Mouse (Mus musculus): ENCODE measurements around the gene Swap70. TPM values are rescaled to one million over a fixed set of nuclear protein-coding genes. Genes with fewer than 3 reads are reported as not detected.

Swap70 gene
- polyA plus RNA-seq, 2 experiments, result 5.5 to 7.9 TPM

GRCm38 (mm10) chr7:110208341-110208740 is 13.2 kb upstream of the Swap70 start:
- no peak overlapping the region for H3K9ac ChIP-seq (replicated peaks)
- ATAC-seq (ENCODE audit: insufficient read depth) (no peak), DNase-seq (ENCODE audit: low read depth in 3 of 3, low spot score in 3 of 3) (no peak)
- H3K27ac ChIP-seq, result no peak overlapping the region
- H3K27me3 ChIP-seq (ENCODE audit: control insufficient read depth, insufficient read depth, low read length), result no peaks in the 10 kb centered on the region
- no peaks in the 10 kb centered on the region for H3K9me3 ChIP-seq (ENCODE audit: control insufficient read depth, low read length)
- TF ChIP-seq EP300 (IDR thresholded peaks at IDR 0.05; ENCODE audit: low read depth), result no peak
- no peaks in the 10 kb centered on the region for H3K36me3 ChIP-seq (replicated peaks; ENCODE audit: control insufficient read depth, insufficient read depth, low read depth)
- no peak overlapping the region for H3K4me2 ChIP-seq (ENCODE audit: low read depth)
- peaks cover 0 to 11% of the 10 kb centered on the region in 2 experiments; a peak in 2 of 4 replicates for H3K4me1 ChIP-seq (replicated peaks; ENCODE audit: control insufficient read depth in 2 of 2, insufficient read depth in 2 of 2, low read length in 1 of 2)
- 74% methylated on average over 6 of the region's 6 CpGs for WGBS (ENCODE audit: insufficient replicate concordance)
- no peak overlapping the region for H3K4me3 ChIP-seq (ENCODE audit: insufficient read depth in 1 of 2, low read depth in 2 of 2, low read length in 2 of 2)

- DNase-seq (ENCODE audit: low read depth in 3 of 3, low spot score in 3 of 3) (peak; percentile 16 to 26 (median 20)), ATAC-seq (ENCODE audit: insufficient read depth) (peak; percentile 52; the same call in 1 of the 2 replicates)
- H3K4me1 ChIP-seq (replicated peaks; ENCODE audit: control insufficient read depth in 2 of 2, insufficient read depth in 2 of 2, low read length in 1 of 2), result peaks cover 0 to 9% of the 10 kb centered on the region in 2 experiments; a peak in 2 of 4 replicates
- H3K27me3 ChIP-seq (ENCODE audit: control insufficient read depth, insufficient read depth, low read length), result no peaks in the 10 kb centered on the region
- no peak overlapping the region for H3K9ac ChIP-seq (replicated peaks)
- no peaks in the 10 kb centered on the region for H3K36me3 ChIP-seq (replicated peaks; ENCODE audit: control insufficient read depth, insufficient read depth, low read depth)
- 16% methylated on average over 6 of the region's 6 CpGs for WGBS (ENCODE audit: insufficient replicate concordance)
- no peak overlapping the region for H3K27ac ChIP-seq
- peak; percentile 56 for TF ChIP-seq EP300 (IDR thresholded peaks at IDR 0.05; ENCODE audit: low read depth)
- TF ChIP-seq CTCF (IDR thresholded peaks at IDR 0.05; ENCODE audit: low read depth), result no peak
- H3K4me3 ChIP-seq (ENCODE audit: insufficient read depth in 1 of 2, low read depth in 2 of 2, low read length in 2 of 2), result no peak overlapping the region
- no peaks in the 10 kb centered on the region for H3K9me3 ChIP-seq (ENCODE audit: control insufficient read depth, low read length)
- no peak overlapping the region for H3K4me2 ChIP-seq (ENCODE audit: low read depth)
Measured at GRCm38 (mm10) chr7:110209422-110209821, 12.1 kb upstream of the Swap70 start.

GRCm38 (mm10) chr7:110211025-110211424 is 10.5 kb upstream of the Swap70 start:
- Histone ChIP-seq H3K27ac (no peak overlapping the region), H3K36me3 (replicated peaks; ENCODE audit: control insufficient read depth, insufficient read depth, low read depth) (no peaks in the 10 kb centered on the region), H3K4me2 (ENCODE audit: low read depth) (no peak overlapping the region), H3K4me3 (ENCODE audit: insufficient read depth in 1 of 2, low read depth in 2 of 2, low read length in 2 of 2) (no peak overlapping the region), H3K27me3 (ENCODE audit: control insufficient read depth, insufficient read depth, low read length) (no peaks in the 10 kb centered on the region), H3K9me3 (ENCODE audit: control insufficient read depth, low read length) (no peaks in the 10 kb centered on the region), H3K9ac (replicated peaks) (no peak overlapping the region), H3K4me1 (replicated peaks; ENCODE audit: control insufficient read depth in 2 of 2, insufficient read depth in 2 of 2, low read length in 1 of 2) (peaks cover 0 to 9% of the 10 kb centered on the region in 2 experiments; a peak in 2 of 4 replicates)
- ATAC-seq (ENCODE audit: insufficient read depth) (no peak), DNase-seq (ENCODE audit: low read depth in 3 of 3, low spot score in 3 of 3) (no peak)
- TF ChIP-seq CTCF (IDR thresholded peaks at IDR 0.05; ENCODE audit: low read depth) (no peak), EP300 (IDR thresholded peaks at IDR 0.05; ENCODE audit: low read depth) (no peak)
- WGBS (ENCODE audit: insufficient replicate concordance), result 43% methylated on average over 3 of the region's 3 CpGs

GRCm38 (mm10) chr7:110214882-110215281 is 6.6 kb upstream of the Swap70 start:
- Histone ChIP-seq H3K36me3 (replicated peaks; ENCODE audit: control insufficient read depth, insufficient read depth, low read depth) (no peaks in the 10 kb centered on the region), H3K9me3 (ENCODE audit: control insufficient read depth, low read length) (no peaks in the 10 kb centered on the region), H3K4me2 (ENCODE audit: low read depth) (no peak overlapping the region), H3K4me1 (replicated peaks; ENCODE audit: control insufficient read depth in 2 of 2, insufficient read depth in 2 of 2, low read length in 1 of 2) (peaks cover 0 to under 1% of the 10 kb centered on the region in 2 experiments; a peak in 1 of 4 replicates), H3K27me3 (ENCODE audit: control insufficient read depth, insufficient read depth, low read length) (no peaks in the 10 kb centered on the region), H3K4me3 (ENCODE audit: insufficient read depth in 1 of 2, low read depth in 2 of 2, low read length in 2 of 2) (no peak overlapping the region), H3K27ac (no peak overlapping the region), H3K9ac (replicated peaks) (no peak overlapping the region)
- no peak for TF ChIP-seq EP300 (IDR thresholded peaks at IDR 0.05; ENCODE audit: low read depth)
- no peak for TF ChIP-seq CTCF (IDR thresholded peaks at IDR 0.05; ENCODE audit: low read depth)
- 55% methylated on average over 3 of the region's 3 CpGs for WGBS (ENCODE audit: insufficient replicate concordance)
- DNase-seq (ENCODE audit: low read depth in 3 of 3, low spot score in 3 of 3) (no peak), ATAC-seq (ENCODE audit: insufficient read depth) (no peak)

GRCm38 (mm10) chr7:110221051-110221585 is 393 bp upstream of the Swap70 start:
- DNase-seq (ENCODE audit: low read depth in 3 of 3, low spot score in 3 of 3) (peak; percentile 26 to 41 (median 26)), ATAC-seq (ENCODE audit: insufficient read depth) (peak; percentile 52)
- 17% methylated on average over 8 of the region's 8 CpGs for WGBS (ENCODE audit: insufficient replicate concordance)
- Histone ChIP-seq H3K4me1 (replicated peaks; ENCODE audit: control insufficient read depth in 2 of 2, insufficient read depth in 2 of 2, low read length in 1 of 2) (peaks cover 7% of the 10 kb centered on the region in 2 experiments; a peak in 3 of 4 replicates), H3K9ac (replicated peaks) (peak overlapping the region; percentile 67), H3K4me2 (ENCODE audit: low read depth) (peak overlapping the region; percentile 94), H3K9me3 (ENCODE audit: control insufficient read depth, low read length) (no peaks in the 10 kb centered on the region), H3K36me3 (replicated peaks; ENCODE audit: control insufficient read depth, insufficient read depth, low read depth) (no peaks in the 10 kb centered on the region), H3K27ac (peak overlapping the region; percentile 39), H3K27me3 (ENCODE audit: control insufficient read depth, insufficient read depth, low read length) (no peaks in the 10 kb centered on the region), H3K4me3 (ENCODE audit: insufficient read depth in 1 of 2, low read depth in 2 of 2, low read length in 2 of 2) (peak overlapping the region; percentile 72 to 93)
- no peak for TF ChIP-seq EP300 (IDR thresholded peaks at IDR 0.05; ENCODE audit: low read depth)
- TF ChIP-seq CTCF (IDR thresholded peaks at IDR 0.05; ENCODE audit: low read depth), result peak; percentile 46; the same call in 1 of the 2 replicates

Data from liver, embryonic 14.5 days (tissue).